Mouse (Mus musculus) embryonic facial prominence, embryonic 11.5 days (tissue): ENCODE data around the gene Tpst2. TPM values are rescaled to one million over a fixed set of nuclear protein-coding genes. Genes with fewer than 3 reads are reported as not detected.
A peak's percentile ranks its signal among the peaks of the same experiment; 100 is the strongest.

Experiments used
- ATAC-seq: fragments of 200-750 bp; cut with Nextera tagmentation; replicated peaks from 2 replicates; pipeline ENCODE4 v1.8.0; 2017; ENCODE audit warnings: low read depth; ENCODE audit not compliant: insufficient number of reproducible peaks, low FRiP score, low TSS enrichment
- DNase-seq: peaks from one replicate; pipeline ENCODE4 v3.0.0-alpha.2; 2015; ENCODE audit warnings: low spot score
- H3K27ac ChIP-seq: fragments of 300-500 bp; sonication (generic); replicated peaks from 2 replicates; pipeline ENCODE4 v1.5.1; 2014; ENCODE audit warnings: mild to moderate bottlenecking, low read depth, low read length, control low read depth
- H3K27me3 ChIP-seq: fragments of 300-500 bp; sonication (generic); 2 replicates; pipeline ENCODE4 v1.6.1; 2014; ENCODE audit warnings: mild to moderate bottlenecking, low read length, moderate library complexity, mixed read lengths; ENCODE audit not compliant: control insufficient read depth, insufficient read depth
- H3K36me3 ChIP-seq: fragments of 300-500 bp; sonication (generic); replicated peaks from 2 replicates; pipeline ENCODE4 v1.6.1; 2014; ENCODE audit warnings: low read depth, mild to moderate bottlenecking, low read length, moderate library complexity, mixed read lengths; ENCODE audit not compliant: control insufficient read depth, insufficient read depth
- H3K4me1 ChIP-seq: fragments of 300-500 bp; sonication (generic); 2 replicates; pipeline ENCODE4 v1.6.1; 2014; ENCODE audit warnings: low read length, mixed read lengths; ENCODE audit not compliant: control insufficient read depth, insufficient read depth
- H3K4me2 ChIP-seq: fragments of 300-500 bp; sonication (generic); 2 replicates; pipeline ENCODE4 v1.6.1; 2014; ENCODE audit warnings: low read depth, mild to moderate bottlenecking, control low read depth, low read length, moderate library complexity
- H3K4me3 ChIP-seq: fragments of 300-500 bp; sonication (generic); 2 replicates; pipeline ENCODE4 v1.5.1; 2014; ENCODE audit warnings: low read depth, low read length, control low read depth
- H3K9ac ChIP-seq: fragments of 300-500 bp; sonication (generic); replicated peaks from 2 replicates; pipeline ENCODE4 v1.6.1; 2014; ENCODE audit warnings: mild to moderate bottlenecking, control low read depth, low read length
- H3K9me3 ChIP-seq: fragments of 300-500 bp; sonication (generic); replicated peaks from 2 replicates; pipeline ENCODE4 v1.6.1; 2016; ENCODE audit warnings: mild to moderate bottlenecking, low read length, inconsistent platforms, mixed read lengths; ENCODE audit not compliant: control insufficient read depth
- WGBS: fragments of 180-500 bp; shearing (Covaris S2); extraction: QIAGEN DNeasy Blood & Tissue Kit; methylation state at CpG from one replicate; pipeline ENCODE4 v1.1.7; 2014; 5-methylcytosine and 5-hydroxymethylcytosine counted together
- polyA plus RNA-seq: library from polyadenylated mRNA; unstranded; fragments of >200 nt; fragmentation: Nextera tagmentation; extraction: Ambion mirVana; gene quantifications from 2 replicates; pipeline ENCODE4 v1.2.1, GENCODE M21; 2014

Gene Tpst2
- polyA plus RNA-seq = 29.0 and 30.1 TPM in 2 replicates

DNA sequence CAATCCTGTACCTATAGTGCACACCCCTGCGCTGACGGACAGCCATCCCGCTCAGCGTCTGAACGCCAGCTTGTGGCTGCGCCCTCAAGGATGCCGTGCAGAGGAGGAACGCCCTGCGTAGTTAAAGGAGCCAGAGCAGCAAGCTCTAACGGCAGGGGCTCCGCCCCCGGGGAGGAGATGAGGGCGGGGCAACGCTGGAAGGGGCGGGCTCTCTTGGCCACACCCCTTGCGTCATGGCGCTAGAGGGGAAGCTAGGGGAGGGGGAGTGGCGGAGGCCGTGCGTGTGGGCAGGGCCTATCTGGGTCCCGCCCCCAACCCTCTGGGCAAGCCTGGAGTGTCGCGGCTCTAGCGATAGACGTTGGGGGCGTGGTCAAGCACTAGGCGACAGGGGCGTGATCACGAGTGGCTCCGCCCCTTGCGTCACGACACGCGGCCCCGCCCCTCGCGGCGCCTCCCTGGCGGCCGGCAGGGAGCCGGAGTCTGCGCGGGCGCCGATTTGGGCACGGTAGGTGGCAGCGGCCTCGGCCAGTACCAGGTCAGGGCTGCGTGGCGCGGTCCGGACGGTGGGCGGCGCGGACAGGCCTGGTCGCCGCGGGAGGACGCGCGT, at the start of gene Tpst2:
Gene Tpst2 (plus strand): TSS at position 425 of the 607 bp plus-strand sequence.
- Histone ChIP-seq H3K9me3 (no peaks in the 10 kb centered on the region), H3K4me2 (peak within 1 kb of the TSS; percentile 81), H3K4me3 (peak within 1 kb of the TSS; percentile 79), H3K36me3 (no peaks in the 10 kb centered on the region), H3K4me1 (no peaks in the 10 kb centered on the region; the same call in 1 of the 2 replicates), H3K27ac (no peak within 1 kb of the TSS), H3K9ac (peak within 1 kb of the TSS; percentile 72), H3K27me3 (no peaks in the 10 kb centered on the region)
- WGBS = under 1% methylated on average over 55 of the region's 62 CpGs
- ATAC-seq (peak; percentile 95), DNase-seq (peak; percentile 99)

DNA sequence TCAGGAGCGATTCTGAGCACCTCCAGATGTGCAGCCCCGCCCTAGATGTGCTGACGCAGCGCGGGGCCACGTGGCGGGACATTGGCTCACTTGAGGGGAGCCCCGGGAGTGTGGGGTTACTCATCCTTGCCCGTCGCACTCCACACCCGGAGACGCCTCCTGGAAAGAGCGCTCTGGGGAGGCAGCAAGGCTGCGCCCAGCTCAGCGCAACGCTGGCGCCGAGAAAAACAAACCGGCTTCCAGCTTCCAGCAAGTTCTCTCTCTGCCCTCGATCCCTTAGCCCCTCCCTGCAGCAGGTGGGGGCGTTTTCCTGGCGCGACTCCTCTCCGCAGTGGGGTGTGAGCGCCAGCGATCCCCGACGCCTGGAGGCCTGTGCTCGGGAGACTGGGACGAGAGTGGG, 49.1 kb upstream of the Tpst2 start:
- Histone ChIP-seq H3K27me3 (peaks cover 25% of the 10 kb centered on the region), H3K27ac (no peak overlapping the region), H3K36me3 (no peaks in the 10 kb centered on the region), H3K4me3 (peak overlapping the region; percentile 41), H3K4me2 (peak overlapping the region; percentile 82), H3K9me3 (no peaks in the 10 kb centered on the region), H3K4me1 (peaks cover 4% of the 10 kb centered on the region), H3K9ac (peak overlapping the region; percentile 70)
- DNase-seq = no peak
- WGBS = 2% methylated on average over 30 of the region's 30 CpGs
- no peak for ATAC-seq

- H3K4me1 ChIP-seq = peaks cover 4% of the 10 kb centered on the region
- DNase-seq (no peak), ATAC-seq (no peak; the same call in 1 of the 2 replicates)
- H3K9me3 ChIP-seq = no peaks in the 10 kb centered on the region
- under 1% methylated on average over 13 of the region's 13 CpGs for WGBS
- peaks cover 25% of the 10 kb centered on the region for H3K27me3 ChIP-seq
- peak overlapping the region; percentile 57; the same call in 1 of the 2 replicates for H3K27ac ChIP-seq
- peak overlapping the region; percentile 70 for H3K9ac ChIP-seq
- H3K4me2 ChIP-seq = peak overlapping the region; percentile 82
- no peaks in the 10 kb centered on the region for H3K36me3 ChIP-seq
- H3K4me3 ChIP-seq = peak overlapping the region; percentile 41
Observed at GRCm38 (mm10) chr5:112227898-112228239, 48.6 kb upstream of the Tpst2 start.

DNA sequence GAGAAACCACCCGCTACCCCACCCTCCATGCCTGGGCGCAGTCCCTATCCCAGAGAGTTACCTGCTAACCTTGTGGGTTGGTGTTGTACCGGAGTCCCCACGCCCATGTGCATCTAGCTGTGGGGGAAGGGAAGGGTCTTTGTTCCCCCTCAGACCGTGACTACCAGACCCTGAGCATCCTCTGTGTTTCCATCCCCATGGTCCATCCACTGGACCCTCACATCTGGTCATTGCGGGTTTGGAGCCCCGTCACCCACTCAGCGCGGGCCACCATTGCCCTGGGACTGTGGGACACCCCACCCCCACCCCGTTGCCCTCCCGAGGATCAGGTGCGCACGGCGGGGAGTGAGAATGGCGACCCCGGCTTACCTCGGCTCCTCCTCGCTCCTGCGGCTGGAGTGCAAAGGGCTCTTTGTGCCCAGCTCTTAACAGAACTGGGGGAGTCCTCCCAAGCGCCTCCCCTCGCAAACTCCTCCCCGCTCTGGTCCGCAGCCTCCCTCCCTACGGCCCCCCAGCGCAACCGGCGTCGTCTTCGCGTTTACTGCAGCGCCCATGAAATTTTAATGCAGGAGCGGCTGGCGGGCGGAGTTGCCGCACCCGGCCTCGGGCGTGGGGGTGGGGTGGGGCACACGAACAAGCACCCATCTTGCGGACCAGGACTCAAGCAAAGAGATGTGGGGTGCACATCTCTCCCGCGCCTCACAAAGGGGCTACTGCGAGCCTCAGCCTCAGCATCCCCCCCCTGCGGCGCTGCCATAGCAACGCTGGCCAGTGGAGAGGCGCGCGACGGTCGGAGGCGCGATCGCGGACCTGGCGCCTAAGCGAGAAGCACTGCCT, 48.0 kb upstream of the Tpst2 start:
- peaks cover 4% of the 10 kb centered on the region for H3K4me1 ChIP-seq
- WGBS = under 1% methylated on average over 56 of the region's 57 CpGs
- ATAC-seq = peak; percentile 70
- peaks cover 25% of the 10 kb centered on the region for H3K27me3 ChIP-seq
- peak overlapping the region; percentile 57; the same call in 1 of the 2 replicates for H3K27ac ChIP-seq
- peak overlapping the region; percentile 41 for H3K4me3 ChIP-seq
- H3K9me3 ChIP-seq = no peaks in the 10 kb centered on the region
- H3K36me3 ChIP-seq = no peaks in the 10 kb centered on the region
- peak overlapping the region; percentile 82 for H3K4me2 ChIP-seq
- peak overlapping the region; percentile 70 for H3K9ac ChIP-seq
- peak; percentile 75 for DNase-seq

DNA sequence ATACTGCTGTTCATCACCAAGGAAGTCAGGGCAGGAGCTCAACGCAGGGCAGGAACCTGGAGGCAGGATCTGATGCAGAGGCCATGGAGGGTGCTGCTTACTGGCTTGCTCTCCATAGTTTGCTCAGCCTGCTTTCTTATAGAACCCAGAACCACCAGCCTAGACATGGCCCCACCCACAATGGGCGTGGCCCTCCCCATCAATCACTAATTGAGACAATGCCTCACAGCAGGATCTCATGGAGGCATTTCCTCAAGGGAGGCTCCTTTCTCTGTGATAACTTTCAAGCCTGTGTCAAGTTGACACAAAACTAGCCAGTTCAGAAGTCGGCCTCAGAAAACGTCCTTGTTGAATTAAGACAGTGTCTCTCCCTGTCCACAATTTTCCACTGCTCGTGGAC, 40.7 kb upstream of the Tpst2 start:
- no peak overlapping the region; the same call in 1 of the 2 replicates for H3K27ac ChIP-seq
- H3K4me3 ChIP-seq = no peak overlapping the region
- no peaks in the 10 kb centered on the region for H3K36me3 ChIP-seq
- H3K27me3 ChIP-seq = no peaks in the 10 kb centered on the region
- no peak overlapping the region for H3K9ac ChIP-seq
- H3K9me3 ChIP-seq = no peaks in the 10 kb centered on the region
- ATAC-seq = no peak
- H3K4me1 ChIP-seq = 0 out of 2 replicates have a peak, but pooled peaks cover 2% of the 10 kb centered on the region
- WGBS = 64% methylated on average over 5 of the region's 5 CpGs
- DNase-seq = no peak
- no peak overlapping the region for H3K4me2 ChIP-seq

DNA sequence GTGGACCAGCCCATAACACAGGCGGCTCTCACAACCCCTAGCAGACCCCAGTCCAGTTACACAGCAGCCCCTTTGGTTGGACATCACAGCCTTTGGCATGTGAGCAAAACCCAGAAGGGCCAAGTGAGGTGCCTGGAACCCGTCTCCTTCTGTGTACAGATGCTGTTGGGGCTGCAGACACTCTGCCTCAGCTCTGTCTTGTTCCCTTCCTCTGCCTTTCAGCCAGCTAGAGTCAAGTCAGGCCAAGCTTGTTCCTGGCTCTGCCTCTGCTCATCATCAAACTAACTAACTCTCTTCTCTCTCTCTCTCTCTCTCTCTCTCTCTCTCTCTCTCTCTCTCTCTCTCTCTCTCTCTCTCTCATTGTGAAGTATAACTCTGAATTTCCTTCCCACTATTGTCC, 39.9 kb upstream of the Tpst2 start:
- Histone ChIP-seq H3K4me3 (no peak overlapping the region), H3K27me3 (no peaks in the 10 kb centered on the region), H3K9me3 (no peaks in the 10 kb centered on the region), H3K4me1 (0 out of 2 replicates have a peak, but pooled peaks cover 2% of the 10 kb centered on the region), H3K27ac (no peak overlapping the region), H3K36me3 (no peaks in the 10 kb centered on the region), H3K4me2 (no peak overlapping the region), H3K9ac (no peak overlapping the region)
- no peak for ATAC-seq
- DNase-seq = no peak
- 72% methylated on average over 2 of the region's 2 CpGs for WGBS

- Histone ChIP-seq H3K4me3 (no peak overlapping the region), H3K27ac (peak overlapping the region; percentile 52), H3K4me2 (no peak overlapping the region), H3K9me3 (no peaks in the 10 kb centered on the region), H3K9ac (peak overlapping the region; percentile 39; the same call in 1 of the 2 replicates), H3K36me3 (no peaks in the 10 kb centered on the region), H3K27me3 (no peaks in the 10 kb centered on the region), H3K4me1 (0 out of 2 replicates have a peak, but pooled peaks cover 2% of the 10 kb centered on the region)
- peak; percentile 68 for DNase-seq
- 2% methylated on average over 16 of the region's 16 CpGs for WGBS
- ATAC-seq = peak; percentile 81
Observed at GRCm38 (mm10) chr5:112237439-112237838, 39.1 kb upstream of the Tpst2 start.
